Mouse (Mus musculus): ENCODE measurements around the gene P2ry2. TPM values are rescaled to one million over a fixed set of nuclear protein-coding genes. Genes with fewer than 3 reads are reported as not detected.

Gene P2ry2
- total RNA-seq, 2 experiments from 2014 or later = 29.5 to 41.7 TPM

DNA sequence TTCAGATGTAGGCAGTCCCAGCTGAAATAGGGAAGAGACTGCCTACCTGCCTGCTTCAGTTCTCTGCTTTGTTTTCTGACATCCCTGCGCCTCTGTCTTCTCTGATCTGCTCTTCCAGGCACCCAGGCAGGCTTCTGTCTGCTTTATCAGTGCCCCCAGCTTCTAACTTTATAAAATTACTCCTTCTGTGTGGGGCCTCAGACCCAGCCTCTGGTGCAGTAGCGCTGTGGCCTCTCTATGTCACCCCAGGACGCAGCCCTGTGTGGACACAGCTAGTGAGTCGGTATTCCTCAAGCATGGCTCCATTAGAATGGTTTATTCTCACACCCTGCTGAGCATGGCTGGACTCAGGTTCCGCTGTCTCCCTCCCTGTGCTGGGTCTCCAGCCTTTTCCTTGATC is 62.6 kb downstream of the P2ry2 start:
- DNase-seq = no peak
- peak overlapping the region; percentile 51; the same call in 1 of the 2 replicates for H3K27ac ChIP-seq
- no peak for TF ChIP-seq CTCF (IDR thresholded peaks at IDR 0.05)
- intact Hi-C loops (cut with DNase I) = no loop called here
- no peak overlapping the region for H3K4me3 ChIP-seq

Other genes with a start within 250 kb of the P2ry2 start
- 10 to 100 TPM in 1 of 2 experiments, 1 to 10 TPM in 1; 9.5 to 19.8 TPM for gene Relt, start 149.4 kb downstream of the P2ry2 start, total RNA-seq (2021)
- gene Arhgef17, start 80.8 kb downstream of the P2ry2 start, total RNA-seq (2021) = 10 to 100 TPM; 20.9 to 33.3 TPM
- 1 to 10 TPM in 1 of 2 experiments, under 1 TPM in 1; 0.82 to 1.4 TPM for gene P2ry6, start 38.2 kb downstream of the P2ry2 start, total RNA-seq (2021)
- 1 to 10 TPM; 3.7 to 7.1 TPM for gene Fchsd2, start 80.0 kb upstream of the P2ry2 start, total RNA-seq (2021)

All from gastrocnemius, adult 2 months (tissue).